Mouse (Mus musculus) ES-Bruce4 (cell line): Measurements from ENCODE around the gene D430041D05Rik.

Experiments used
- CTCF ChIP-seq: IDR thresholded peaks from one replicate; pipeline ENCODE4 v1.8.1; 2011; ENCODE audit warnings: low read depth, low read length
- EP300 ChIP-seq: IDR thresholded peaks from 2 replicates; pipeline ENCODE4 v1.6.1; 2011; ENCODE audit warnings: low read depth, low read length; ENCODE audit not compliant: insufficient read depth
- POLR2A ChIP-seq: IDR thresholded peaks from one replicate; pipeline ENCODE4 v1.8.1; 2011; ENCODE audit warnings: low read length; ENCODE audit not compliant: insufficient read depth

DNA sequence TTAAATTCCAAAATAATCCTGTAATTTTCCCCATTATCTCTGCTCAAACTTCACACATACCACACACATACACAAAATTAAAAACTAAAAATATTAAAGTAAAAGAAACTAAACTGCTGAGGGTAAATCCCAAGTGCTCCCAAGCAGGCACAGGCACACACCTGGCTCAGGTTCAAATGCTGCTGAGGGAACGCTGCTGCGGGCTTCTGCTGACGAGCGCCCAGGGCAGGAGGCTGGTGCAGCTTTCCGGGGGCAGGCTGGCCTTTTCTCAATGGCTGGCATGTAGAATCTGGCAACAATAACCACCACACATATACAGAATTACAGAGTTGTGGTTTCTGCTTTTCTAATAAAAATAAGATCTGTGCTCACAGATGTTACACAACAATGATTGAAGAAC lies 19.8 kb upstream of the D430041D05Rik start:
- no peak for TF ChIP-seq POLR2A
- TF ChIP-seq CTCF = no peak
- no peak for TF ChIP-seq EP300
